Mouse (Mus musculus) adrenal gland, adult (tissue): ENCODE results near the gene Bsg.

Experiments
- DNase-seq, 2 experiments: peaks; one replicate each; pipeline ENCODE4 v3.0.0; 2022 to 2023; ENCODE audit warnings: low spot score in 1 of 2; ENCODE audit not compliant: inconsistent age in 2 of 2

The Bsg gene

DNA sequence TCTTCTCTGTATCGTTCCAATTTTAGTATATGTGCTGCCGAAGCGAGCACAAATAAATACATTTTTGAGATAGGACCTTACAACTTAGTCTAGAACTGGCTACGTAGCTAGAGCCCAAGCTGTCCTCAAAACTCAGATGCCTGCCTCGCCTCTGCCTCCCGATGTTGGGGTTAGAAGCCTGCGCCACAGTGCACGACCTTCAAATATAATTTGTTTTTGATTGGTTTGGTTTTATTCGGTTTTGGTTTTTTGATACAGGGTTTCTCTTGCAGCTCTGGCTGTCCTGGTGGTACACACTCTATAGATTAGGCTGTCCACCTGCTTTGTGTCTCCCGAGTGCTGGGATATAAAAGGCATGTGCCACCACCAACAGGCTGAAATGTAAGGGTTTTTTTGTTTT, 750 bp upstream of the Bsg start:
- DNase-seq = no peak

- DNase-seq = no peak
Observed at GRCm38 (mm10) chr10:79704970-79705360, 674 bp downstream of the Bsg start.

- no peak for DNase-seq
Observed at GRCm38 (mm10) chr10:79705951-79706350, 1.7 kb downstream of the Bsg start.

GRCm38 (mm10) chr10:79706406-79707094, 2.3 kb downstream of the Bsg start:
- DNase-seq = peak in 1 of 2 experiments; percentile 59

DNA sequence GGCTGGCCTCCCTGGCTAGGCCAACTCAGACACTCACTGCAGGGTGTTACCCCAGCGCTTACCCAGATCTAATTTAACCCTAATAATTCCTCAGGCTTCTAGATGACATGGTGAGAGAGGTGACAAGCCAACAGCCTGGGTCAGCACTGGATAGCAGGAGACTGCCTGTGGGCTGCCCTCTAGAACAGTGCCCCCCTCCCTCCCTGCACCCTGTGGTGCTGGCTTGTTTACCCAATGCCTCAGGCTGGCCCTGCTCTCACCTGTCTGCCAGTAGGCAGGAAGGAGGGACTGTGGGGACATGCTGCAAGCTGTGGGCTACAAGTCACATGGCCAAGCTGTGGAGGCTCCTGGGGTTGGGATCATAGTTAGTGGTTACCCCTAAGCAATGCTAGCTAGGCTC, 2.9 kb downstream of the Bsg start:
- no peak for DNase-seq

- DNase-seq = peak in 1 of 2 experiments; percentile 38
Observed at GRCm38 (mm10) chr10:79707759-79708158, 3.5 kb downstream of the Bsg start.

DNA sequence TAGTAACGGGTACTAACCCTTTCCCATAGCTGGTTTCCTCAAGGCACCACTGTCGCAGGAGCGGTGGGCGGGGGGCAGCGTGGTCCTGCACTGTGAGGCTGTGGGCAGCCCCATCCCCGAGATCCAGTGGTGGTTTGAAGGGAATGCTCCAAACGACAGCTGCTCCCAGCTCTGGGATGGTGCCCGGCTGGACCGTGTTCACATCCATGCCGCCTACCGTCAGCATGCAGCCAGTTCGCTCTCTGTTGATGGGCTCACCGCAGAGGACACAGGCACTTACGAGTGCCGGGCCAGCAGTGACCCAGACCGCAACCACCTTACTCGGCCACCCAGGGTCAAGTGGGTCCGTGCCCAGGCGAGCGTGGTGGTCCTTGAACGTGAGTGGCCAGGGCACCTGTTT, 4.4 kb downstream of the Bsg start:
- peak in 1 of 2 experiments; percentile 33 for DNase-seq

DNA sequence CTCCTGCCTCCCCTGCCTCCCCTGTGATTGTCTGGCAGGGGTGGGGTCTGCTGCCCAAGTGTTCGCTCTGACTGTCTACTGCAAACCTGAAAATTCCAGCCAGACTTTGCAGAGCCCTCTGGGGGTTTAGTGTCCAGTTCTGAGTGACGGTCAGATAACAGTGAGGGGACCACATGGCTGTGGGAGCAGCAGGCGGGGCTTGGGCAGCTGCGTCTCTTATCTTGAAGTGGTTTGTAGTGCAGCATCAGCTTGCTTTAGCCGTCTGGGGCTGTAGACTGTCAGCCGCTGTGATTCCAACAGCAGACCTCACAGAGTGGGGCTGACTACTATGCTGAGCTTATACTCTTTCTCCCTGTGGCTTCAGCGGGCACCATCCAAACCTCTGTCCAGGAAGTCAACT, 5.0 kb downstream of the Bsg start:
- no peak for DNase-seq

DNA sequence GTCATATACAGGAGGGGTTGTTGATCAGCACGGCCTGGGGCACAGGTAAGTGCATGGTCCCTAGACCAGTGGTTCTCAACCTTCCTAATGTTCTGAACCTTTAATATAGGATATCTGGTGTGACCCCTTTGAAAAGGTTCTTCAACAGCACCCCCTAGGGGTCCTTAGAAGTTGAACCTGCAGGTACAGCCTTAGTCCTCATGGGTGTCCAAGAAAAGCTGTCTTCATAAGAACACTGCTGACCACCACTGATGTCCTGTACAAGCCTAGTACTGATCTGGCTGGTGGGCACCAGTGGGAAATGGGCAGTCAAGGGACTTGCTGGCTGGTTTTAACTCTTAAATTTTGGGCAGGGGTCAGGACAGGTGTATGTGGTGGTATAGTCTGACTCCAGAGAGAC, 7.7 kb downstream of the Bsg start:
- DNase-seq = peak in 1 of 2 experiments; percentile 63

DNA sequence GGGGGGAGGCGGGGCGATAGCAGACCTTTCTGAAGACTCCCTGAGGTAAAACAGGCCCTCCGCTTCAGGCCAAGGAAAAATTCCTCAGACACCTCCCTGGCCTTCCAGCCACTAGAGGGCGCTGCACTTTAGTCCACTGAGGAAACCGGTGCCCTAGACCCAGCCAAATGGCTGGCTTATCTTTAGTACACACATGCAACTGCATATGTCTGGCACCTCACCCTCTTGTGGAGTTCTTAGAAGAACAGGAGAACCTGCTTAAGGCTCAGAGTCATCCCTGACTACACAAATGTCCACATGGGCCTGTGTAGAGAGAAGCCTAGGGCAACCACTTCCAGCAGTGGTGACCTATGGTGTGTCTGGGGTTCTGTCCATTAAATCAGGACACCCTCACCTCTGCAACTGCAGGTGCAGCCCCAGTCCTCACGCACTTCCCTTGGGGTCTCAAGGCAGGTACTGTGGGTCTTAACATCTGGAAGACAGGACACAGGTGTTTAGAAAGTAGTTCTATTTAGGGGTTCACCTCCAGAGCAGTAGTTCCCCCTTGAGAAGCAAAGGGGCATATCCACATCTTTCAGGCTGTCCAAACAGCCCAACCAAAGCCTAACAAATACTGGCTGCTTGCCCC, 8.3 kb downstream of the Bsg start:
- peak; percentile 75 to 92 for DNase-seq

DNA sequence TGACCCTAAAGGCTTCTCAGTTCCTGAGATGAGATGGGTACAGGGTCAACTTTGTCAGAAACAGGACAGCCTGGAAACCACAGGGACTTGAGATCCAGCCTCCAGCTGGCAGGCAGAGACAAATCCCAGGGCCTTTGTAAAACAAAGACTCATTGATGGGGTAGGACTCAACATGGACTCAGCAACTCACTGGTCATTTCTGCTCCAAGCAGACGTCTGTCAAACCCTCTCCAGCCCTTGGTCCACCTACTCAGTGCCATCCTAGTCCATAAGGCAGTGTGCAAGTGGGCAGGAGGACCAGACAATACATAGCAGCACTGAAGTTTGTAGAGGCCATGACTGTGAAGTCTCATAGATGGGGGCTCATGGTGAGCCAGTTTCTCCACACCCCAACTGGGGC, 8.9 kb downstream of the Bsg start:
- no peak for DNase-seq

DNA sequence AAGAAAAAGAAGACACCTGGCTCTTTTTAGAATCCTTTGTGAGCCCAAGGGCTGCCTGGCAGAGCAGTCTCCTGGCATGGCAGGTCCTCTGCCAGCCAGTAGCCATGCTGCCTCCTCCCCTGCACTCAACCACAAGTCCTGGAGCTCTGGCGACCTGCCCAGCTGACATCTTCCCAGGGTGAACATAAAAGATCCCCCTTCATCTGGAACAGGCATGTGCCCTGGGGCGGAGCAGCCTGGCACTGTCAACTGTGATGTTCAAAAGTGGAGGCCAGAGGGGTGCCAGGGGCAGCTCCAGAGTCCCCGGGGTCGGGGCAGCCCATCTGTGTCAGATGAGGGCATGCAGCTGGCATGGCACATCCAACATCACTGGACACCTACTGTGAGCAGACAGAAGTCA, 10.7 kb downstream of the Bsg start:
- no peak for DNase-seq

DNA sequence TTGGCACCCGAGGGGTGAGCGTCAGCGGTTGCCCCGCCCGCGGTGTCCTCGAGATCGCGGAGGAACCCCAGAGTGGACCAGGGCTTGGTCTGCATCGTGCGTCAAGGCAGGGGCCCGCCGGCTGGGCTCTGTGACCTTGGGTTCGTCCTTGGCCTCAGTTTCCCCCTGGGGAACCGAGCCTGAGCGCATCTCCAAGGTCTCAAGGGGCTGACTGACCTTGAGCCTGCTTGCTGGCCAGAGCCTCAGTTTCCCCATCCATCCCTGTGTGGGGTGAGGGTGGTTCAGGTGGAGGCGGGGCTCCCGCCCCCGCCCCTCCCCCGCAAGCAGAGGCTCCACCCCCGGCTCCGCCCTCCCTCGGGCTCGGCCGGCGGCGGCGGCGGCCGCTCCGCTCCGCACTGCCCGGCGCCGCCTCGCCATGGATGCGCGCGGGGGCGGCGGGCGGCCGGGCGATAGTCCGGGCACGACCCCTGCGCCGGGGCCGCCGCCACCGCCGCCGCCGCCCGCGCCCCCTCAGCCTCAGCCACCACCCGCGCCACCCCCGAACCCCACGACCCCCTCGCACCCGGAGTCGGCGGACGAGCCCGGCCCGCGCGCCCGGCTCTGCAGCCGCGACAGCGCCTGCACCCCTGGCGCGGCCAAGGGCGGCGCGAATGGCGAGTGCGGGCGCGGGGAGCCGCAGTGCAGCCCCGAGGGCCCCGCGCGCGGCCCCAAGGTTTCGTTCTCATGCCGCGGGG, 12.1 kb downstream of the Bsg start, which contains the start of gene Hcn2:
Hcn2 (plus strand) TSS at position 381 of the 734 bp plus-strand sequence.
- DNase-seq = peak in 1 of 2 experiments; percentile 74

- DNase-seq = peak in 1 of 2 experiments; percentile 79
Observed at GRCm38 (mm10) chr10:79716988-79717355, 12.7 kb downstream of the Bsg start.

GRCm38 (mm10) chr10:79717640-79718357, 13.5 kb downstream of the Bsg start:
- peak; percentile 71 to 91 for DNase-seq

GRCm38 (mm10) chr10:79721089-79721488, 16.8 kb downstream of the Bsg start:
- DNase-seq = no peak

- DNase-seq = no peak
Observed at GRCm38 (mm10) chr10:79723047-79723446, 18.8 kb downstream of the Bsg start.

GRCm38 (mm10) chr10:79723692-79724091, 19.4 kb downstream of the Bsg start:
- no peak for DNase-seq

- DNase-seq = peak; percentile 69 to 84
Observed at GRCm38 (mm10) chr10:79726090-79726489, 21.8 kb downstream of the Bsg start.

- no peak for DNase-seq
Observed at GRCm38 (mm10) chr10:79728323-79729249, 24.3 kb downstream of the Bsg start.
